Mouse (Mus musculus) liver, embryonic 14.5 days (tissue): Measurements from ENCODE around the gene Bbip1. TPM values are rescaled to one million over a fixed set of nuclear protein-coding genes. Genes with fewer than 3 reads are reported as not detected.

Experiments
- ATAC-seq: fragments of 200-750 bp; cut with Nextera tagmentation; 2 replicates; pipeline ENCODE4 v1.8.0; 2017; ENCODE audit warnings: moderate number of reproducible peaks, mild to moderate bottlenecking, moderate library complexity; ENCODE audit not compliant: insufficient read depth
- DNase-seq, 3 experiments: peaks; one replicate each; pipeline ENCODE4 v3.0.0-alpha.2; 2012 to 2013; ENCODE audit warnings: low read depth in 3 of 3, low spot score in 3 of 3
- H3K27ac ChIP-seq: fragments of 300-500 bp; sonication (generic); 2 replicates; pipeline ENCODE4 v1.5.1; 2014; ENCODE audit warnings: moderate library complexity, mild to moderate bottlenecking, control low read depth, inconsistent platforms
- H3K27me3 ChIP-seq: fragments of 300-500 bp; sonication (generic); 2 replicates; pipeline ENCODE4 v1.6.1; 2014; ENCODE audit warnings: mild to moderate bottlenecking, low read length, moderate library complexity; ENCODE audit not compliant: control insufficient read depth, insufficient read depth
- H3K36me3 ChIP-seq: fragments of 300-500 bp; sonication (generic); replicated peaks from 2 replicates; pipeline ENCODE4 v1.6.1; 2014; ENCODE audit warnings: low read depth; ENCODE audit not compliant: control insufficient read depth, insufficient read depth
- H3K4me1 ChIP-seq, 2 experiments: fragments of 200-500 bp in 1 of 2; fragments of 300-500 bp in 1 of 2; sonication (generic) in 1 of 2; replicated peaks; 2 replicates each; pipeline ENCODE4 v1.6.1; 2012 to 2014; ENCODE audit warnings: antibody characterized with exemption in 1 of 2, inconsistent platforms in 1 of 2, low read length in 1 of 2; ENCODE audit not compliant: control insufficient read depth in 2 of 2, insufficient read depth in 2 of 2
- H3K4me2 ChIP-seq: fragments of 300-500 bp; sonication (generic); 2 replicates; pipeline ENCODE4 v1.6.1; 2014; ENCODE audit warnings: low read depth, mild to moderate bottlenecking, control low read depth, moderate library complexity
- H3K4me3 ChIP-seq, 2 experiments: fragments of 200-500 bp in 1 of 2; fragments of 300-500 bp in 1 of 2; sonication (generic) in 1 of 2; 2 replicates each; pipeline ENCODE4 v1.5.1; 2012 to 2014; ENCODE audit warnings: low read depth in 2 of 2, low read length in 2 of 2, mild to moderate bottlenecking in 2 of 2, control low read depth in 1 of 2, inconsistent platforms in 1 of 2, moderate library complexity in 1 of 2; ENCODE audit not compliant: insufficient read depth in 1 of 2
- H3K9ac ChIP-seq: fragments of 300-500 bp; sonication (generic); replicated peaks from 2 replicates; pipeline ENCODE4 v1.6.1; 2014; ENCODE audit warnings: mild to moderate bottlenecking, control low read depth, moderate library complexity
- H3K9me3 ChIP-seq: fragments of 300-500 bp; sonication (generic); 2 replicates; pipeline ENCODE4 v1.6.1; 2016; ENCODE audit warnings: low read length, mixed read lengths; ENCODE audit not compliant: control insufficient read depth
- CTCF ChIP-seq: IDR thresholded peaks from 2 replicates; pipeline ENCODE4 v1.5.1; 2016; ENCODE audit warnings: antibody characterized with exemption, low read depth, control low read depth
- EP300 ChIP-seq: IDR thresholded peaks from 2 replicates; pipeline ENCODE4 v1.6.1; 2016; ENCODE audit warnings: antibody characterized with exemption, low read depth
- WGBS: fragments of 180-500 bp; shearing (Covaris S2); extraction: QIAGEN DNeasy Blood & Tissue Kit; methylation state at CpG from one replicate; pipeline ENCODE4 v1.1.7; 2014; ENCODE audit not compliant: insufficient replicate concordance; 5-methylcytosine and 5-hydroxymethylcytosine counted together
- polyA plus RNA-seq, 2 experiments: library from polyadenylated mRNA; depleted of rRNA in 1 of 2; stranded (reverse) in 1 of 2; unstranded in 1 of 2; fragments of >200 nt; fragmentation: Nextera tagmentation in 1 of 2; extraction: Ambion mirVana in 1 of 2; gene quantifications; 2 replicates each; pipeline versions ENCODE4 v1.2.1 to v1.2.3; 2012 to 2014

Gene Bbip1
- polyA plus RNA-seq (2012; rRNA removed), result 14.3 and 26.6 TPM in 2 replicates
- 55.2 and 61.2 TPM in 2 replicates for polyA plus RNA-seq (2014; fragmentation: Nextera tagmentation; extraction: Ambion mirVana)

GRCm38 (mm10) chr19:53943802-53944785 is at the start of gene Bbip1, which contains the start of gene Shoc2:
Gene Bbip1 (minus strand): TSS chr19:53944627.
Gene Shoc2 (plus strand): TSS chr19:53944306.
- Histone ChIP-seq H3K4me1 (peaks cover 26% of the 10 kb centered on the region in 2 experiments), H3K27me3 (no peaks in the 10 kb centered on the region), H3K9ac (peak within 1 kb of the TSS; percentile 94), H3K9me3 (no peaks in the 10 kb centered on the region), H3K27ac (peak within 1 kb of the TSS; percentile 97), H3K4me3 (peak within 1 kb of the TSS; percentile 82 to 94), H3K36me3 (no peaks in the 10 kb centered on the region; the same call in 1 of the 2 replicates), H3K4me2 (peak within 1 kb of the TSS; percentile 95)
- DNase-seq, result peak; percentile 98 to 99 (median 99)
- ATAC-seq, result peak; percentile 86
- peak; percentile 28; the same call in 1 of the 2 replicates for TF ChIP-seq EP300
- peak; percentile 45 for TF ChIP-seq CTCF
- under 1% methylated on average over 60 of the region's 62 CpGs for WGBS

- Histone ChIP-seq H3K4me2 (no peak overlapping the region), H3K9ac (no peak overlapping the region), H3K27ac (no peak overlapping the region), H3K9me3 (no peaks in the 10 kb centered on the region), H3K27me3 (no peaks in the 10 kb centered on the region), H3K4me3 (no peak overlapping the region), H3K4me1 (no peaks in the 10 kb centered on the region), H3K36me3 (no peaks in the 10 kb centered on the region)
- ATAC-seq (no peak), DNase-seq (no peak)
- WGBS, result 79% methylated on average over 3 of the region's 3 CpGs
- TF ChIP-seq CTCF (no peak), EP300 (no peak)
Observed at GRCm38 (mm10) chr19:53993860-53994259, 49.4 kb upstream of the Bbip1 start.

DNA sequence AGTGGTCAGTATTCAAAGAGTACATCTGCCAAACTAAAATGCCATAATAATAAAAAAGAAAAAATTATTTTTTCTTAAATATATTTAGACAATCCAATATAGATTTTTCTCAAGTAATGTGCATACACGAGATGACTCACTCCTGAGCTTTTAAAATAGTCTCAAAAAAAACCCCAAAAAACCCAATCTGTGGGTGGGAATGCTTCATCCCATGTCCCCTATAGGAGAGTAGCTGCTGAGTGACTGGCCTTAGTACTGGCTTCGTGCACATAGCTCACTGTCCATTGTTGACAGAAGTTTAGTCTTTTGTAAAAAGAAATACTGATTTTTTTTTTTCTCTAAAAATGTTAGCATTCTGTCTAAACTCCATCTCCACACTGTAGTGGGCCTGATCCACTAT is 46.1 kb upstream of the Bbip1 start:
- TF ChIP-seq EP300 (no peak), CTCF (no peak)
- DNase-seq, result no peak
- Histone ChIP-seq H3K4me2 (no peak overlapping the region), H3K9ac (no peak overlapping the region), H3K36me3 (no peaks in the 10 kb centered on the region; the same call in 1 of the 2 replicates), H3K27me3 (no peaks in the 10 kb centered on the region), H3K9me3 (no peaks in the 10 kb centered on the region), H3K4me1 (peaks cover 2 to 6% of the 10 kb centered on the region in 2 experiments; a peak in 3 of 4 replicates), H3K4me3 (no peak overlapping the region), H3K27ac (no peak overlapping the region)
- WGBS, result 77% methylated on average over 2 of the region's 2 CpGs
- no peak for ATAC-seq

DNA sequence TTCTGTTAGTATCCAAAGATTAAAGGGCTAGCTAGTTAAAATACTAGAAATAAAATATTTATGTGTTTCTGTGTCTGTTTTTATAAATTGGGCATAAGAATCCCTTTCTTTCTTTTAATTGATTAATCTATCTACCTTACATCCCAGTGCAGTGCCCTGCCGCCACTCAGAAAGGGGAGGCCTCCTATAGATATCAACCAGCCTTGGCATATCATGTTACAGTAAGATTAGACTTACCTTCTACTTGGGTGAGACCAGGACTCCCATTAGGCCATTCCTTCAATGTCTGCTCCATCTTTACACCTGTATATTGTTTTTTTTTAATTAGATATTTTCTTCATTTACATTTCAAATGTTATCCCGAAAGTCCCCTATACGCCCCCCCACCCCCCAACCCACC is 40.2 kb upstream of the Bbip1 start:
- Histone ChIP-seq H3K27ac (no peak overlapping the region), H3K9me3 (no peaks in the 10 kb centered on the region), H3K4me3 (no peak overlapping the region), H3K9ac (no peak overlapping the region), H3K4me2 (0 out of 2 replicates have a peak overlapping the region, but pooled peaks have one; percentile 6), H3K36me3 (no peaks in the 10 kb centered on the region; the same call in 1 of the 2 replicates), H3K27me3 (no peaks in the 10 kb centered on the region), H3K4me1 (peaks cover 15 to 25% of the 10 kb centered on the region in 2 experiments)
- 54% methylated on average over 3 of the region's 3 CpGs for WGBS
- DNase-seq (no peak), ATAC-seq (peak; percentile 79)
- TF ChIP-seq CTCF, result no peak
- TF ChIP-seq EP300, result peak; percentile 28; the same call in 1 of the 2 replicates

GRCm38 (mm10) chr19:53983336-53983735 is 38.9 kb upstream of the Bbip1 start:
- peaks cover 15 to 25% of the 10 kb centered on the region in 2 experiments for H3K4me1 ChIP-seq
- no peak overlapping the region for H3K4me3 ChIP-seq
- H3K36me3 ChIP-seq, result no peaks in the 10 kb centered on the region; the same call in 1 of the 2 replicates
- WGBS, result 89% methylated on average over 1 of the region's 1 CpGs
- H3K4me2 ChIP-seq, result no peak overlapping the region
- no peak overlapping the region for H3K9ac ChIP-seq
- no peaks in the 10 kb centered on the region for H3K27me3 ChIP-seq
- no peak overlapping the region for H3K27ac ChIP-seq
- no peaks in the 10 kb centered on the region for H3K9me3 ChIP-seq
- ATAC-seq (no peak; the same call in 1 of the 2 replicates), DNase-seq (peak in 2 of 3 experiments; percentile 14 to 37)
- no peak for TF ChIP-seq EP300
- TF ChIP-seq CTCF, result peak; percentile 51
